Mouse (Mus musculus): ENCODE results near the gene Ddx42. TPM values are rescaled to one million over a fixed set of nuclear protein-coding genes. Genes with fewer than 3 reads are reported as not detected.
"Not testable (repeated sequence)": the region's sequence is repeated elsewhere in the genome, so short reads cannot be mapped to it uniquely, and the experiment has no call there.

Ddx42 gene
- total RNA-seq, 2 experiments from 2014 or later = 20.2 to 20.7 TPM

DNA sequence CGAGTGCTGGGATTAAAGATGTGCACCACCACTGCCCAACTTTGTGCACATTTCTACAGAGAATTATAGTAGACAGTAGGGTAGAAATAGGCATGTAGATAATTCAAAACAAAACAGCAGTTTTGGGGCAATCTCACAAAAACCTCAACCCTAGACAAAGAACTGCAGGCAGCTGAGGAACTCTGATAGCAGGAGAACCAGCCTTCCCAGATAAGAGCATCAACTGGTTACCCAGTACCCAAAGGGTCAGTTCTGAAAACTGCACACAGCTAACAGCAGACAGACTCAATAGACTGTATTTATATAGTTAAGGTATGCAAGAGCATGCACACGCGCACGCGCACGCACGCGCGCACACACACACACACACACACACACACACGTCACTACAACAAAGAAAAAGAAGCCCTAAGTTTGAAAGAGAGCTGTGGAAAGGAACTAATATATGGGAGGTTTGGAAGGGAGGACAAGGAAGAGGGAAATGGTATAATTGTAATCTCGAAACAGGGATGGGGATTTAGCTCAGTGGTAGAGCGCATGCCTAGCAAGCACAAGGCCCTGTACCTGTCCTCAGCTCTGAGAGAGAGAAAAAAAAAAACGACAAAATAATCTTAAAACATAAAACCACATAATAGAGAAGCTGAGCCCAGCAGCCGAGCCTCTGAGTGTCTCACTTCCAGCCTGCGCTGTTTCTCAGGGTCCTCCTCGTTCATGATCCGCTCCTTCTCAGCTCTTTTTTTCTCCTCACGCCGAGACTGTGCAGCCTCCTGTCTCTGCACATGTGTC, 15.2 kb upstream of the Ddx42 start:
- DNase-seq = no peak

DNA sequence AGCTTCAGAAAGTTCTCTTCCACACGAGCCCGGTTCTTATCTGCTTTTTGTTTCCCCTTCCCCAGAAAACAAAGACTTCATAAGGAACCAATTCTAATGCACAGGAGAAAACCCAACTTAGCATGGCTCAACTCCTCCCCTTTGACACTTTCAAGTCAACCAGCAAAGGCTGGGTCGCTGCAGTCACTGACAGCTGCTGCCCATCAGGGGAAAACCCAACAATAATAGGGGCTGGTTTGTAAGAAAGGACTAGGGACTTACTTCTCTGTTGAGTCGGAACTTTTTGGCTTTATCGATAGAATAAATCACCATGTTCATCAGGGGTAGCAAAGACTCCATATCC, 14.6 kb upstream of the Ddx42 start, which contains the start of gene Strada:
Gene Strada (minus strand): TSS at position 46 of the 343 bp plus-strand sequence.
- no peak for DNase-seq

DNA sequence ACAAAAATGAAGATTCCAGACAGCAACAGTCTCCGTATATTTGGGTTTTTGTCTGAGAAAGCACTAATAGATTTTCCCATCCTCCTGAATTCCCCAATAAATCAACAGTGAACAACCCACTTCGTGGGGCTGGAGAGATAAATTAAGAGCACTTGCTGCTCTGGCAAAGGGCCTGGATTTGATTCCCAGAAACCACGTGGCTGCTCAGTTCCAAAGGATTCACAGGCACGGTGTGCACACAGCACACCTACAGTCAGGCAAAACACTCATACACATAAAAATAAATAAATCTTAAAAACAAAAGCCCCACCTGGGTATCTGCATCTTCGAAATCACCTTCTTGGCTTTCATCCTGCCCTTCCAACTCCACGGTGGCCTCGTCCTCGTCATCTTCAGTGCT, 4.0 kb upstream of the Ddx42 start:
- DNase-seq = no peak

DNA sequence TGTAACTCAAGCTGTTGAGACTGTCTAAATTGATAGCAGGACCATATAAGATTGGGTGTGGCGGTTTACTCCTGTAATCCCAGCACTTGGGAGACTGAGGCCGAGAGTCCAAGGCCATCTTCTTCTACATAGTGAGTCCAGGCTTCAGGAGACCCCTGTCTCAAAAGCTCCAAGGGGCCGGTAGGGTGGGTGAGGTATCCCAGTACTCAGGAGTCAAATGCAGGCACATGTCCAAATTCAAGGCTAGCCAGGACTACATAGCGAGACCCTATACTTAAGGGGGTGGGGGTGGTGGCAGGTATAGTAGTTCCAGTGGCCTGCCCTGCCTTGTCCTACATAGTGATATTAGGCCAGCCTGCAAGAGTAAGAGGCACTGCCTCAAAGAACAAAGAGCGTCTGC, 1.9 kb upstream of the Ddx42 start:
- DNase-seq = no peak

DNA sequence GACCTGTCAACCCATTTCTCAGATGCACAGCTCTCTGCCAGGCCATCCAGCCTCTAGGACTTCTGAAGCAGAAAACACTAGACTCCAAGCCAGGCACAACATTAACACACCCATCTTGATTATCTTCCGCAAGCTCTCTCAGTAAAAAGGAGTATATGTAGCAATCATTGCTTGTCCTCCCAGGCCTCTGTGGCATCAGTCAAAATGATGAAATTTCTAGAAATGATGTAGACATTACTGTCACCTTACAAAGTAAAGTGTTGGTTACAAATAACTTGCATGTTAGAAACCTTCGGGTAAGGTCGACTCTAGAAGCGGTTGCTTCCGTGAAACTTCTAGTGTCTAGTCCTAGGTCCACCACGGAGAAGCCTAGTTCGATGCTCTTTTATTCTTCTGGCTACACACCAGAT, 1.3 kb upstream of the Ddx42 start:
- DNase-seq = no peak

DNA sequence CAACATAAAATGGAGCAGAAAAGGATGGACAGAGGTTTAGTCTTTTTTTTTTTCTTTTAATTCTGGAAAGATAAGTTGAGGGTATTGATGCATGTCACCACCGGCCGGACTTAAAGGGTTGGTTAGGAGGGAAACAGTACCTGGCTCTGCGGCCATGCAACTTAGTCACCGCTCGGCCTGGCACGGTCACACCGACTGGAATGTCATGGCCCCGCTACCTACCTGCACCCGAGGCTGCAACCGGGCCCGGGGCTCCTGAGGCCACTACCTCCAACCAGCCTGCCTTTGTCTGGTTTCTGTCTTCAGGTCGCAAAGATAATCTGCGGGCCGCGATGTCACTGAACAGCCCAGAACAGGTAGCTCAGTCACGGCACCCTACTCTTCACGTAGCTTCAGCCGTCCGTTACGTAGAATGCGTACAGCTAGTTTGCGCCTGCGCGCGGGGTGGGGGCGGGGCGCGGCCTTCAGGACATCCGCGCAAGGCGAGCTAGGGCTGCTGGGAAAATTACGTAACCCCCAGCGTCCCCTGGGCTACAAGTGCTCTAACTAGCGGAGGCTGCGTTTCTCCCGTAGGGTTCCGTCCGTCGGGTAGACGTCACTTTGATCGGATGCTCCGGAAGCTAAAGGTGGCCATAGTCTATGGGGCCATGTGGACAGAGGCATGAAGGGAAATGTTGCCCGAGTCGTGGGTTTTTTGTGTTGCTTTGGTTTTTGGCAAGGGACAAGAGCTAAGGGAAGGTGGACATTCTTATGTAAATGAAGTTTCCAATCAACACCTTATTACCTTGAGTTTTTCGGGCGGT, 598 bp upstream of the Ddx42 start, which contains the start of gene Ccdc47:
Gene Ccdc47 (minus strand): TSS at position 418 of the 803 bp plus-strand sequence.
- peak; percentile 97 for DNase-seq

DNA sequence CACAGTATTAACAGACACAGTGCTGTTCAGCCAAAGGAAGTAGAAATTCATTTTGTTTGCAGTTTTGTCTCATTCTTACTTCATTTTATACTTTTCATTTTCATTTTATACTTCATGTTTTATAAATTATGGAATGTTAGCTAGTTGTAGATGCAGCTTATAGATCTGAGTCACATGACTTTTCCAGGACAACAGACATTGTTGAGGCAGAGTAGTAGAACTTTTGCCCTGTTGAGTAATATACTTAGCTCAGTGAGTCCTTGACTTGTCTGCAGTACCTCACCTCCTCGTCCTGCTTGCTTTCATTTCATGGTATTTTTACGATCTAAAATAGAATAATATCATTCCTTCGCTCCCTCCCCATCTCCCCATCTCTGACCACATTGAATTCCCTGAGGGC, 3.9 kb downstream of the Ddx42 start:
- no peak for DNase-seq

DNA sequence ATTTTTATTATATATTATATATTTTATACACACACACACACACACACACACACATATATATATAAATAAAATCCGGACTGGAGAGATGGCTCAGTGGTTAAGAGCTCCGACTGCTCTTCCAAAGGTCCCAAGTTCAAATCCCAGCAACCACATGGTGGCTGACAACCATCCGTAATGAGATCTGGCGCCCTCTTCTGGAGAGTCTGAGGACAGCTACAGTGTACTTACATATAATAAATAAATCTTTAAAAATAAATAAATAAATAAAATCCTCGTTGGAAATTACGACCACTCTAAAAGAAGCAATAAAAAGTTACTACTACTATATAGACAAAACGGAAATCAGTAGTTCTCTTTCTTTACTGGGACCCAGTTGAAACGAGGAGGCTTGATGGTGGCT, 17.3 kb downstream of the Ddx42 start:
- DNase-seq = not testable (repeated sequence)

DNA sequence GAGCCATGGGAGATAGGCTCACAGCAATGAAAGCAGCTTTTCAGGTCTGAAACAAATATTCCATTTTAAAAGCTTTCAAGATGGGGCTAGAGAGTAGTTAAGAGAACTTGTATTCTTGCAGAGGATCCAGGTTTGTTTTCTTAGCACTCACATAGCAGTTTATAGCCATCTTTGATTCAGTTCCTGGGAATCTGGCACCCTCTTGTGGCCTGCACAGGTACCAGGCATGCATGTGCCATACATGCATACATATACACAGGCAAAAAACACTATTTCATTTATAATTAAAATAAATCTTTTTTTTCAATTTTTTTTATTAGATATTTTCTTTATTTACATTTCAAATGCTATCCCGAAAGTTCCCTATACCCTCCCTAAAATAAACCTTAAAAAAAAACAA, 30.1 kb downstream of the Ddx42 start:
- DNase-seq = no peak

DNA sequence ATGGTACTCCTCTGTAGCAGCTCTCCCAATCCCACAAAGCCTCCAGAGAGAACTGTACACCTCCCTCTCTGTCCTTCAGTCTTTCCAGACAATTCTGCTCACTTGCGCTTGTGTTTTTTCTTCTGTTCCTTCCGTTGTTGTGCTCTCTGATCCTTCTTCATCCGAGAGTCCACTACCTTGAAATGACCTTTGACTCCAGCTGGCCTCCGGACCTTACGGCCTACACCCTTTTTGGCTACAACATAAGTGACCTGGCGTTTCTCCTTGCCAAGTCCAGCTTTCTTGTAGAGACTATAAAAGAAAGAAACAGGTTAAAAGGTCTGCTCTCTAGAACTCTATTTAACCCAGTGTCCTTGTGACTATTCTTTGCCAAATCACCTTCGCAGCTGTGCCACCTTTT, 32.6 kb downstream of the Ddx42 start:
- DNase-seq = no peak

DNA sequence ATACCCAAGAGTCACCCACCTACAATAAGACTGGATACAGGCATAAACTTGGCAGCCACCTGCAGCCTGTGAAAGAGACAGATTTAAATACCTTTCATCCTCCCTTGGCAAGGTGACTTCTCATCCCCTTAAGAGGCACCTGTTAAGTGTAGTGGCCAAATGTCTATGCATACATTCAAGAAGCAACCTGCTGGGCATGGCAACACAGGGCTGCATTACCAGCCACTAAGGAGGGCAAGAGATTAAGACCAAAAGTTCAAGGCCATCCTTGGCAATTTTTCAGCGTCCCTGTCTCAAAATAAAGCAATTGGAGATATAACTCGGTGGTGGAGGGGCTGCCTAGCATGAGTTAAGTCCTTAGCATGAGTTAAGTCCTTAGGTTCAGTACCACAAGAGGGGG, 38.0 kb downstream of the Ddx42 start:
- DNase-seq = no peak

DNA sequence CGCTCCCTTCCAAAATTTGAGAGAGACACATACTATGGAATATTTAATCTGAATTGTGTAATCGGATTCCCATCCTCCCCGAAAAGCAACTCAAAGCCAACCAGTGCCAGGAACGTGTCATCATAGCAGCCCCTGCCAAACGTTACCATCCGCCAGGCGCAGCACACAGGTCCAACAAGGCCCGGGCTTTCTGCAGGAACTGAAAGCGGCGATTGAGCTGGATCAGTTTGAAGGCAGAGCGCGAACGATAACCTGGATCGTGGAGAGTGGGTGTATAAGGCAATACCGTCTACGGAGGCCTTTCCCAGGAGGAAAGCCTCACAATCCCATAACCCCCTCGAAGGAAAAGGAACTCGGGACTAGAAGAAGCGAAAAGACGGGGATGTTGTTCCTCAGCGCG, 38.4 kb downstream of the Ddx42 start:
- no peak for DNase-seq

DNA sequence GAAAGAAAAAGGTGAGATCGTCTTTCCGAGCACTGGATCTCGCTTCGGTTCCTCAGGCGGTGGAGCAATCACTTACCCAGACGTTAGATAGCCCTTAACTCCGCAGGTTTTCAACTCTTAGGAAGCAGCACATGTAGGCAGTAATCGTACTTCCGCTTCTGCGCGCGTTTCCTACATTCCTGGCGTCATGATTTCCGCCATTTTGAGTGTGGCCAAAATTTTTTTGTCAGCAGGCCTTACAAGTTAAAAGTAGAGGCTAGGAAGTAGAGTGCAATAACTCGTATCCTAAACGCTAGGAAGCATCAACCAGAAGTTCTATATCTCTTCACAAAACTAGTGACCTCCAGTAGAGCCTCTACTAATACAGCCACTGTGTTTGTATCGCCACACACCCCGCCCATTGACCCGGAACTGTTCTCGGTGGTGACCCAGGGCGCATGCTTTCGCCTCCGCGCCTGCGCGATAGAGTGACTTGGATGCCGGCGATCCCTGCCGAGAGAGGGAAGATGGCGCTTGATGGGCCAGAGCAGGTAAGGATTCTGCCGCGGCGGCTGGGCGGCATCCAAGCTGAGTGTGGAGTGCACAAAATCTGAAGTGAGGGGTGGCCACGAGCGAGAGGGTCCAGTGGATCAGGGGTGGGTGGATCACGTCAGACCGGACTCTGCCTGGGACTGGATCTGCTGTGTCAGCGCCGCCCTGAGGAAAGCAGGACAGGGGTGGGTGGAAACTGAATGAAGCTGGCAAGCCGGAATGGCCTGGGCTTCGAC, 39.1 kb downstream of the Ddx42 start, which contains the start of the genes Ftsj3 and Psmc5:
Gene Ftsj3 (minus strand): TSS at position 395 of the 767 bp plus-strand sequence.
Gene Psmc5 (plus strand): TSS at position 470 of the 767 bp plus-strand sequence.
- peak; percentile 93 for DNase-seq

DNA sequence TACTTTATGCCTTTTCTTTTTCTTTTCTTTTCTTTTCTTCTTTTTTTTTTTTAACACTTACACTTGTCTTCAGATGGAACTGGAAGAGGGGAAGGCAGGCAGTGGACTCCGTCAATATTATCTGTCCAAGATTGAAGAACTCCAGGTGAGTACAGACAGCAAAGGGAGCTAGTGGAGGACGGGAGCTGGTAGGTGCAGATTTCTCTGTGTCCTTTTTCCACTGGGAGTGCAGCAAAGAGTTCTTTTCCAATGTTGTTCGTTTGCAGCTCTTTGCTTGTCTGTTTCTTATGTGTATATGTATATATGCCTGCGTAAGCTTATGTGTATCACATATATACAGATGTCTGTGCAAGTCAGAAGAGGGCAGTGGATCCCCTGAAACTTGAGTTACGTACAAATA, 40.0 kb downstream of the Ddx42 start:
- no peak for DNase-seq

DNA sequence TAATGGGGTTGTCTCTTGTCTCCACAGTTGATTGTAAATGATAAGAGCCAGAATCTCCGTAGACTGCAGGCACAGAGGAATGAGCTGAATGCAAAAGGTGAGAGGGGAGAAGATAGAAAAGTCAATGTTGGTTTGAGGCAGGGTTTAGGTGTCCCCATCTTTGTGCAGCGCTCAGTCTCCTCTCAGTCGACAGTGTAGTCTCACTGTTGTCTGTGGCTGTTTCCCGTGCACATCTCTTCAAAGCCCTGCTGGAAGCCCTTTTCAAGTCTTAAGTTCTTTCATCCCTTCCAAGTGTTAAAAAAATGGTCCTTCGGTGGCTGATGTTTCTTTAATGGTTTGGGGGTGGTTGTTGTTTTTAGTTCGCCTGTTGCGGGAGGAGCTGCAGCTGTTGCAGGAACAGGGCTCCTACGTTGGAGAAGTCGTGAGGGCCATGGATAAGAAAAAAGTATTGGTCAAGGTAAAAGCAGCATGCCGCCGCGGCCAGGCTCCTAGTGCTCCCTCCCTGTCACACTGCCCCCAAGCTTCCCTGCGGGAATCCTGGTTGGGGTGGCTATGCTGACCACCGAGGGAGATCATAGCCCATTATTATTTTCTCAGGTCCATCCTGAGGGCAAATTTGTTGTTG, 44.2 kb downstream of the Ddx42 start:
- DNase-seq = peak; percentile 3

DNA sequence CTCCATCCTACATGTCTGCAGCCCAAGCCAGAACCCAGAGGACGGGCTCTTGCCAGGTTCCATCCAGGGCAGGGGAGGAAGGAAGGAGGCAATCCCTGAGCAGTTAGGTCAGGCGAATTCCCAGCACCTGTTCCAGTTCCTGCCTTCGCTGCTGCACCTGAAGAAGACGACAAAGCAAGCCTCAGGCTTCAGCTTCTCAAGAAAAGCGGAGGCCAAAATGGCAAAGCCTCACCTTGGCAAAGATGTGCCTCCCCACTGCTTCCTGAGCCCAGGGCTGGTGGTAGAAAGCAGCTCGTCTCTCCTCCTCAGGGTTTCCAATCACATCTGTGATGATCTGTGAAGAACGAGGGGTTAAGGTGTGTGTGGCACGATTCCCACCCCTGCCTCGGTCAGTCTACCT, 47.2 kb downstream of the Ddx42 start:
- no peak for DNase-seq

DNA sequence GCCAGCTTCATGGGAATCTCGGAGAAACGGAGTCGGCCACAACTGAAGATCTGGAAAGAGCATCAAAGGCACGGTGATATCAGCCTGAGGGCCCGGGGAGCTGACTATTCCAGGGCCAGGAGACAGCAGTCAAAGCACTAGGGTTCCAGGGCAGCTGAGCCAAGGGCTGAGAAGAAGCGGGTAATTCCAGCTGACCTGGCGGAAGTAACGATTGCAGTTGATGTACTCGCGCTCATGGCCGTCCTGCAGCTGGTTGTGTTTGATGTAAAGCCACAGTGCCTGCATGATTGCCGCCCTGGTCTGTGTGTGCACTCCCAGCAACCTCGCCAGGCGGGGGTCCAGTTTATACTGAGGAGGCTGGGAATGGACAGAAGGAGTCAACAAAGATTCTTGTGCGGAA, 48.3 kb downstream of the Ddx42 start:
- DNase-seq = no peak

DNA sequence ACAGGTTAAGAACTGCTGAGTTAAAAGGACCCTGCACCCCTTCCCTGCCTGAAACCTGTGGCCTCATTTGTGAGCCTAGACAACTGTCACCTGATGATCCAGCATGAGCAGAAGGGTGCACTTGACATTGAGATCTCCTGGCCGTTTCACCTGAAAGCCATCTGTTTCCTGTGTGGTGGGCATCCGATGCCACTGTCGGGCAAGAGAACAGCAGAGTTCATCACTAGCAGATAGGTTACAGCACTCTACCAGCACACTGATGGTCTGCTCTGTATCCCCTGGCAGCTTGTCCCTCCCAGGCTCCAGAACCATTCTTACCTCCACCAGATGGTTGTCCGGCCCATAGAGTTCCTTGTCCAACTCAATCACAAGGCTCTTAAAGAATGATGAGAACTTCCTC, 48.8 kb downstream of the Ddx42 start:
- DNase-seq = no peak

DNA sequence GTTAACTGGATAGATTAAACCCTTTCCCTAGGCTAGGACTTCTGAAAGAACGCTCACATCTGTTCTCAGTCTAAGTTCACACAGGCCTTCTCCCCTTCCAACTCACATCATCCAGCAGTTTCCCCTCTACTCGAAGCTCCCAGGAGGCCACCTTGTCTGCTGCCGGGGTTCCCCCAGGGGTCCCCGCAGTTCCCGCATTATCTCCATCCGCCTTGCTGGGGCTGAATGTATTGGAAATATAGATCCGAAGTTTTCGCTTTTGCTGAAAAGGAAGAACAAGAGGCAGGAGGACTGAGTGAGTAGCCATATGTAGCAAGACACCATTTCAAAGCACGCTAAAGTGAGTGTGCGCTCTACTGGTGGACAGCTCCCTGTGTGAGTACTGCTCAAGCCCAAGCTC, 49.7 kb downstream of the Ddx42 start:
- DNase-seq = no peak

DNA sequence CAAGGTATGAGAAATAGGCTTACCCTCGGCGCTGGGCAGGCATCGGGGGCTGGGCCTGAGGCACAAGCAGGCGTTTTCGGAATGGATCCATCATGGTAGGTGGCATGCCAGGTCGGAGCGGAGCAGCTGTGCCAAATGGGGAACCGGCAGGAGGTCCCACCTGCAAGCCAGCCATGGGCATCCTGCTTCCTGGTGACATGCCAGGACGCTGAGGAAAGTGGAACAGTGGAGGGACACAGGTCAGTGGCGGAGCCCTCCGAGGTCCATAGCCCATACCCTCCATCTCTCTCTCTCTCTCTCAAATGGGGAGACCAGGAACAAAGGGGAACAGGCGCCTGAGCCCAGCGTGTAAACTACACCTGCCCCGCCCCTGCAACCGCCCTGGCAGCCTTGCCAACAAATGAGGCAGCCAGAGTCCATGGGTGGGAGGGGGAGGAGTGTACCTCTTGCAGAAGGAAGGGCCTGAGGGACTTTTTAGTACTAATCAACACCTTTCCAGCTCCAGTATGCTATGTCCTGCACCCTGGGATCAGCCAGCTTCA, 50.7 kb downstream of the Ddx42 start:
- DNase-seq = peak; percentile 65

DNA sequence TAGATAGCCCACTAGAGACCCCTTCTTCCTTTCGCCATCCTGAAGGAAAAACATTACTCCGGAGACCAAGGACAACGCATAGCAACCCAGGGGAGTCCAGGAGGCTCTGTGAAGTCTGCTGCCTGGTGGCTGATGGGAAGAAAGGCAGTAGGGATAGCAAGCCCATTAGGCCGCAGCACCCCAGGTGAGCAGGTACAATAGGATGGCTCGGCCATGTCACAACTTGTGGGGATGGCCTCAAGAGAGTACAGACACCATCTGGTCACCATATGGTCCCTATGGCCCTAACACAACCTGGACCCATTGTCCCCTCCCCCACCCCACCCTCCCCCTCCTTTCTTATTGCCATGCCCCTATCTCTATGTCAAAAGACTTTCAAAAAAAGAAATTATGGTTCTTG, 51.1 kb downstream of the Ddx42 start:
- no peak for DNase-seq

All from gastrocnemius, postnatal 25 days (tissue).